Mouse (Mus musculus) right cerebral cortex, postnatal 36 days (tissue): ENCODE measurements around the gene Ndufs3.

ENCODE experiments used
- DNase-seq, 2 experiments: peaks; one replicate each; pipeline ENCODE4 v3.0.0; 2022; ENCODE audit warnings: low spot score in 2 of 2, mixed read lengths in 1 of 2

Ndufs3 gene

DNA sequence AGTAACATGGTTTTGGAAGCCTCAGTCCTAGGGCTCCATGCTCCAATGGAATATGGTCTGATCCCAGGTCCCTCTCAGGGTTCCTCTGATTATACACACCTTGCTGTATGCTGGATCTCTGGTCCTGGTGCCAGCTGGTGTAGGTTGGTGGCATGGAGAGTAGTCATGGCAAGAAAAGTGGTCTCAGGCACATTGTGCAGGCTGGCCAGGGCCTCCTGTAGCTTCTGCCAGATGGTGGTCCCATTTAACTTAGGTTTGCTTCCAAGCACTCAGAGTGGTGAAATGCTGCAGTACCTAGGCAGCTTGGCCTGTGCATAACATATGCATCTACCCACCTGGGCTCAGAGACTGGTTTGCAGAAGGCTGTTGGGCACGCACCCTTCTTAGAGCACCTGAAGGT lies 54.2 kb downstream of the Ndufs3 start:
- no peak for DNase-seq

DNA sequence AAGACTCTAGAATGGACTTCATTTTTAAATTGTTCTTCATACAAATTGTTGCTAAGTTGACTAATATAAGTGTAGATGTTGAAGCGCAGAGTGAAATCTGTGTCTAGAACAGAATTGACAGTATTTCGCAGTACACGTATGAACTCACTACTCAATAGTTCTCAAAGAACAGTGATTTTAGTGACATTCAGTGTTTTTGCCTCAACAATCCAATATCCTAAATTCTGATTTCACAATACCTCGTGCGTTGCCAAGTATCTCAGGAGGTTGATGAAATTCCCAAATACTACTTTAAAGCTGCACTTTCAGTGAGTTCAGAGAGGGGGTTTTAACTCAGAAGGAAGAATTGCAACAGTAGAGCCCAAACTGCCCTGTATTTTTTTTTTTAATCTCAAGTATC lies 56.3 kb downstream of the Ndufs3 start:
- DNase-seq: no peak

DNA sequence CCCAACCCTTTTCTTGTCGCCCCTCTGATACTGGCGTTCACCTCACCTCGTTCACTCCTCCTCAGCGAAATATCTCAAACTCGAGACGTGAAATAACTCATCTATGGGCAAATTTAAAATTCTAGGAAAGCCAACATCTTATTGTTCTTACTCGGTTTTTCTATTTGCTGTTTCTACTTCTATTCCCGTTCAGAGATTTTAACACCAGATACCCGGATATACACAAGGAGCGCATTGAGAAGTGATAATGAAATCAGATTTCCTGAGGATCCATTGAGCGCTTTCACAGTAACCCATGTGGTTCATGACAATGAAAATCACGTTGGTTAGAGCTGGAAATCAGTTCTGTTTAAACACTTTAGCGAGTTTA lies 57.0 kb downstream of the Ndufs3 start:
- DNase-seq: no peak

DNA sequence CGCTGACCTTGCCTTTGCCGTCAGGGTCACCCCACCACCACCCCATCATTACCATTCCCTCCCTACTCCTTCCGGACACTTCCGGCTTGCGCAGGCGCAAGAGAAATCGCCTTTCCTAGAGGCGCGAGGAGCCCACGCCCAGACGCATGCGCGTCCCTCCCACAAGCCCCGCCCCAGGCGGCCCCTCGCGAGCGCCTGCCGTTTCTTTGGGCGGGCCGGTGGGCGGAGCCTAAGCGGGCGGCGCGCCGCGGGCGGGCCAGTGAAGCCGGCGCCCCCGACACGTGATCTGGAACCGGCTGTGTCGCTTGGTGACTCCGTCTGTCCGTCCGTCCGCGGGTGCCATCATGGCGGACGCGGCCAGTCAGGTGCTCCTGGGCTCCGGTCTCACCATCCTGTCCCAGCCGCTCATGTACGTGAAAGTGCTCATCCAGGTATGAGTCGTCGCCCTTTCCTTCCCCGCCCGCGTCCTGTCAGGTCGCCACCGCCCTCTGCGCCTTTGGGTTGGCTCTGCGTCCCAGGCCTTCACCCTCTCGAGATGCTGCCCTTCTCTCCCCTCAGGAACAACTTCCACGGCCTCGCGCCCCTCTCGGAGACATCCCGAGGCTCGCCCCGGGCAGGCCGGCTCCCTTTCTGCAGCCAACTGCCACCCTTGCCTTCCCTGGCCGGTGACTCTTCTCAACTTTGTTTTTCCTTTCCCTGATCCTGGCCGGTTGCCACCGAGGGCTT lies 57.5 kb downstream of the Ndufs3 start, which contains the start of gene Mtch2:
Gene Mtch2 (plus strand): TSS at position 201 of the 726 bp plus-strand sequence.
- DNase-seq: peak; percentile 97 to 98

DNA sequence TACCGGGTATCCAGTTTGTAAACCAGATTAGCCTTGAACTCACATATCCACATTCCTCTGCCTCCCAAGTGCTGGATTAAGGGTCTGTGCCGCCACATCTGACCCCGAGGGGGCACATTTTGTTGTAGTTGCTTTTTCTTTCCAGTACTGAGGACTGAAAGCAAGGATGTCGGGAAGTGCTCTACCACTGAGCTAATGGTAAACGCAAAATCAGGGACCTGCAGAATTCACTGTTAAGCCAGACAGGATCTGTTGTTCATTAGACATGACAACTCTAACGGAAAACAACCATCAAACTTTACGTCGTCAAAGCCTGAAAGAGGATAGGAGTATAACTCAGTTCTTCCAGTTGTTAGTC lies 58.1 kb downstream of the Ndufs3 start:
- DNase-seq: no peak

DNA sequence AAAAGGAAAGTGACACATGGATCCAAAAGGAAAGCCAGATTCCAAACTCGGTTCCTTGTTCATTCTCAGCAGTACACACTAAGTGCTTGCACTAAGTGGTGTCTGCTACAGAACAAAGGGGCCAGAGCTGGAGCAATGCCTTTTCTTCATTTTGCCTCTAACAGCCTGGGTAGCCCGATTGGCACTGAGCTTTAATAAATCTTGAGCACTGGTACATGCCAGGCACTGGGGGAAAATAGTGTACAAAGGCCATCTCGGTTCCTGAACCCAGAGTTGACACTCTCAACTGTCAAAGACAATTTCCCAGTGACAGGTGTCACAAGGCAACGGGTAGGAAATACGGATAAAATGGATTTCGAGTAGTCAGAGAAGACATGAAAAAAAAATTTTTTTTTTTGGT lies 58.5 kb downstream of the Ndufs3 start:
- no peak for DNase-seq

DNA sequence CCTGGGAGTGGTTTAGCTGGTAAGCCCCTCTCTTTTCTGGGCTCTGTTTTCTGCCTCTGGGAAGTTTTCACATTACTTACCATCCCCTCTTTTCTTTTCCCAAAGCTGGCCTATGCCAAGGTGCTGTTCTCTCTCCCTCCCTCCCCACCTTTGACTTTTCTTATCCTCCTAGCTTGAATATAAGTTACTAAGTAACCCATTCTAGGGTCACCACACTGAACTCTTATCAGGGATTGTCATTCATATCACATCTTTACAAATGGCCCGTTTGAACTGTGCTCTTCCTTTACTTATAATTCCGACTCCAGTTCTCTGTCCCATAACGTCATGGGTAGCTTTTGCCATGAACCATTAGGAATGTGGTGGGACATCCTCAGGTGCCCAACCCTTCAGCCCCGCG lies 59.4 kb downstream of the Ndufs3 start:
- DNase-seq: no peak
